Mouse (Mus musculus) liver, embryonic 11.5 days (tissue): ENCODE results near the gene Dsn1. TPM values are rescaled to one million over a fixed set of nuclear protein-coding genes. Genes with fewer than 3 reads are reported as not detected.

Experiments
- ATAC-seq: fragments of 200-750 bp; cut with Nextera tagmentation; replicated peaks from 2 replicates; pipeline ENCODE4 v1.8.0; 2017; ENCODE audit warnings: moderate number of reproducible peaks, mild to moderate bottlenecking, moderate TSS enrichment, moderate library complexity; ENCODE audit not compliant: low FRiP score
- DNase-seq: peaks from one replicate; pipeline ENCODE4 v3.0.0-alpha.2; 2017; ENCODE audit warnings: low spot score
- H3K27ac ChIP-seq: fragments of 300-500 bp; sonication (generic); 2 replicates; pipeline ENCODE4 v1.5.1; 2014; ENCODE audit warnings: mild to moderate bottlenecking, low read depth, low read length, control low read depth
- H3K27me3 ChIP-seq: fragments of 300-500 bp; sonication (generic); replicated peaks from 2 replicates; pipeline ENCODE4 v1.6.1; 2014; ENCODE audit warnings: low read length, mixed read lengths; ENCODE audit not compliant: control insufficient read depth, insufficient read depth
- H3K36me3 ChIP-seq: fragments of 300-500 bp; sonication (generic); 2 replicates; pipeline ENCODE4 v1.6.1; 2014; ENCODE audit warnings: mild to moderate bottlenecking, low read length, moderate library complexity, mixed read lengths; ENCODE audit not compliant: control insufficient read depth, insufficient read depth
- H3K4me1 ChIP-seq: fragments of 300-500 bp; sonication (generic); replicated peaks from 2 replicates; pipeline ENCODE4 v1.6.1; 2014; ENCODE audit warnings: low read length, mixed read lengths; ENCODE audit not compliant: control insufficient read depth, insufficient read depth
- H3K4me2 ChIP-seq: fragments of 300-500 bp; sonication (generic); 2 replicates; pipeline ENCODE4 v1.6.1; 2014; ENCODE audit warnings: mild to moderate bottlenecking, control low read depth, moderate library complexity
- H3K4me3 ChIP-seq: fragments of 300-500 bp; sonication (generic); 2 replicates; pipeline ENCODE4 v1.5.1; 2014; ENCODE audit warnings: low read depth, low read length, control low read depth
- H3K9ac ChIP-seq: fragments of 300-500 bp; sonication (generic); 2 replicates; pipeline ENCODE4 v1.6.1; 2014; ENCODE audit warnings: low read depth, low read length, control low read depth
- H3K9me3 ChIP-seq: fragments of 300-500 bp; sonication (generic); 2 replicates; pipeline ENCODE4 v1.6.1; 2016; ENCODE audit warnings: low read length, inconsistent platforms, mixed read lengths; ENCODE audit not compliant: control insufficient read depth
- WGBS: fragments of 180-500 bp; shearing (Covaris S2); extraction: QIAGEN DNeasy Blood & Tissue Kit; methylation state at CpG from one replicate; pipeline ENCODE4 v1.1.7; 2014; 5-methylcytosine and 5-hydroxymethylcytosine counted together
- polyA plus RNA-seq: library from polyadenylated mRNA; unstranded; fragments of >200 nt; fragmentation: Nextera tagmentation; extraction: Ambion mirVana; gene quantifications from 2 replicates; pipeline ENCODE4 v1.2.1, GENCODE M21; 2014

Dsn1 gene
- polyA plus RNA-seq: 45.0 and 45.7 TPM in 2 replicates

DNA sequence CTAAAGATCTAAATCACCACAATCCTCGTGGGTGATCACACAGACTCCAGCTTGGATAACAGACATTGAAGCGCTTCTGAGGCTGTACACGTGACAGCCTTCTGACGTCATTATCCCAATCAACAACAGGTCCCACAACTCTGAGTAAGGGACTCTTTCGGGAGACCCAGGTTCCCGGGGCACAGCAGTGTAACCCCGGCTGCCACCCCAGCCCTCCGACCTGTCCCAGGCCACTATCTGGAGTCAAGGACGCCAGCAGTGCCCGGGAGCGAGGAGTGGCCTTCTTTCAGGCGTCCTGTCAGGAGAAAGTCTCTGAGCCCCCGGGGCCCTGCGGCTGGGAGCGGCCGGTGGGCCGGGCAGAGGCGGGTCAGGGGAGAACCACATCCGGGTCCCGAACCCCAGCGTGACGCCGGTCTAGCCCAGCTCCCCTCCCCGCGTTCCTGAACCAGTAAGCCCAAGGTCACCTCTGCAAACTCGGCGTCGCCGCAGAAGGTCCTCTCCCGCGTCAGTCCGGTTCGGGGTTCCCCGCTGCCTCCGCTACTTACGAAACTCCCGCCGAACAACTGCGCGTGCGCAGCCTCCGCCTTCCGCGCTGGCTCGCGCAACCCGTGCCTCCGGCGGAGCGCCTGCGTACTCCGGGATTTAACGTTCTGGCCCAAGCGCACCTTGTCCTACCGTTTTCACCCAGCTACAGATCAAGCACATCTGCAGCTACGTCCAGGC is at the start of gene Dsn1:
Gene Dsn1 (minus strand): TSS at position 644 of the 723 bp plus-strand sequence.
- peaks cover 27% of the 10 kb centered on the region for H3K4me1 ChIP-seq
- DNase-seq (peak; percentile 90), ATAC-seq (peak; percentile 82)
- H3K9me3 ChIP-seq: no peaks in the 10 kb centered on the region
- H3K27me3 ChIP-seq: no peaks in the 10 kb centered on the region
- WGBS: under 1% methylated on average over 55 of the region's 56 CpGs
- H3K4me2 ChIP-seq: peak within 1 kb of the TSS; percentile 87
- H3K4me3 ChIP-seq: peak within 1 kb of the TSS; percentile 71
- H3K27ac ChIP-seq: peak within 1 kb of the TSS; percentile 67
- H3K36me3 ChIP-seq: peaks cover 14% of the 10 kb centered on the region; the same call in 1 of the 2 replicates
- H3K9ac ChIP-seq: peak within 1 kb of the TSS; percentile 76

GRCm38 (mm10) chr2:157055721-157056120 is 48.8 kb upstream of the Dsn1 start:
- no peaks in the 10 kb centered on the region for H3K27me3 ChIP-seq
- no peak for ATAC-seq
- peaks cover 11% of the 10 kb centered on the region for H3K4me1 ChIP-seq
- H3K4me2 ChIP-seq: no peak overlapping the region
- no peaks in the 10 kb centered on the region for H3K9me3 ChIP-seq
- H3K4me3 ChIP-seq: no peak overlapping the region
- no peak overlapping the region for H3K9ac ChIP-seq
- peaks cover 15% of the 10 kb centered on the region; the same call in 1 of the 2 replicates for H3K36me3 ChIP-seq
- WGBS: 84% methylated on average over 6 of the region's 6 CpGs
- no peak overlapping the region for H3K27ac ChIP-seq
- no peak for DNase-seq

DNA sequence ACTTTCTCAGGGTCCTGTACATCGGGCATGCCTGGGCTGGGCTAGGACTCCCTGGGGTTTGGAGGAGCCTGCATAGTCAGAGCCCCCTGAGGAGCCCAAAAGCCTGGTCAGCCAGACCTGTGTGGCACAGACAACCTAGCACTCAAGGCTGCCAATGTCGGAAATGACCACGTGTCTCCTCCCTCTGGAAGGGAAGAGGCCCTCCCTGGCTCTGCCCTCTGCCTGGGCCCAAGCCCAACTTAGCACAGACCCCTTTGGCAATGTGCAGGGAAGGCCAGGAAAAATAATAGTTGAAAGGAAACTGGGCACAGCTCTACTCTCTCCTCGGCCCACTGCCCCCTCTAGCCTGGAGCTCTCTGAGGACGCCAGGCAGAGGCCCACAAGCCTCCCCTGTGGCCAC is 47.9 kb upstream of the Dsn1 start:
- WGBS: 70% methylated on average over 5 of the region's 5 CpGs
- no peak for DNase-seq
- no peak for ATAC-seq
- Histone ChIP-seq H3K27ac (peak overlapping the region; percentile 11; the same call in 1 of the 2 replicates), H3K9ac (no peak overlapping the region), H3K4me3 (no peak overlapping the region), H3K4me2 (no peak overlapping the region), H3K27me3 (no peaks in the 10 kb centered on the region), H3K36me3 (peaks cover 12% of the 10 kb centered on the region; the same call in 1 of the 2 replicates), H3K4me1 (peaks cover 11% of the 10 kb centered on the region), H3K9me3 (no peaks in the 10 kb centered on the region)

DNA sequence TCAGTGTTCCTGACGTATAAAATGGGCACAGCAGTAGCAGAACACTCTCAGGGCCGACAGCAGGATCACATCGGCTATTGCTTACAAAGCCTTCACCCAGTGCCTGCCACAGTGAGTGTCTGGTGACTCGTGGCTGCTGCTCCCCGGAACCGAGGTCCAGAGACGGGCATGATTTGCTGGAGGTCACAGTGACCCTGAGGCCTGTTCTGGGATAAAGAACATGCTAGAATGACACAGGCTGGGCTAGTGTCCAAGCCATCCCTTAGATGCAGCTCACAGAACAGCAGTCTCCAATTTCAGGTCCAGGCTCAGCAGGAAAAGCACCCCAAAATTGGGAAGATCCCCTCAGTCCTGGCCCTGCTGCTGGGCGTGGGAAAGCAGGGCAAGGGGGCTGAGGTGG is 47.3 kb upstream of the Dsn1 start:
- H3K27me3 ChIP-seq: no peaks in the 10 kb centered on the region
- no peaks in the 10 kb centered on the region for H3K9me3 ChIP-seq
- DNase-seq: no peak
- no peak overlapping the region for H3K9ac ChIP-seq
- peaks cover 10% of the 10 kb centered on the region for H3K4me1 ChIP-seq
- no peak overlapping the region for H3K4me2 ChIP-seq
- no peak for ATAC-seq
- H3K36me3 ChIP-seq: peaks cover 8% of the 10 kb centered on the region; the same call in 1 of the 2 replicates
- H3K27ac ChIP-seq: no peak overlapping the region
- 85% methylated on average over 8 of the region's 8 CpGs for WGBS
- no peak overlapping the region for H3K4me3 ChIP-seq

- Histone ChIP-seq H3K4me3 (no peak overlapping the region), H3K4me1 (peaks cover 5% of the 10 kb centered on the region; the same call in 1 of the 2 replicates), H3K36me3 (peaks cover 6% of the 10 kb centered on the region; the same call in 1 of the 2 replicates), H3K9ac (no peak overlapping the region), H3K4me2 (no peak overlapping the region), H3K27ac (no peak overlapping the region), H3K27me3 (no peaks in the 10 kb centered on the region), H3K9me3 (no peaks in the 10 kb centered on the region)
- 69% methylated on average over 4 of the region's 4 CpGs for WGBS
- DNase-seq: no peak
- no peak for ATAC-seq
These were observed 46.8 kb upstream of the Dsn1 start for GRCm38 (mm10) chr2:157053787-157054186.

DNA sequence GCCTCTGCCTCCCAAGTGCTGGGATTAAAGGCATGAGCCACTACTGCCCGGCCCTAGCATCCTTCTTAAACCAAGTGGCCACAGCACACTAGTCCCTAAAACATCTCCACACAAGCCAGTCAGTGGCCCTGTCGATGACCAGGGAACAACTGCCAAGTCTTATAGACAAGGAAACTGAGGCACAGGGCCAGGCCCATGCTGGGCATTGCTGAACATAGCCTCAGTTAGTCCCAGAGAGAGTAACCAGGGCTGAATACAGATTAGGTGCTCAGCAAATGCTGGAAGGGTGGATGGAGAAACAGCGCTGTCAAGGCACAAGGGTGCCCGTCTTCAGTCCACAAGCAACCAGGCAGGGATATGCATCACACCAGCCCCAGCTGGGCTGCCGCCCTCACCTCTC is 46.2 kb upstream of the Dsn1 start:
- no peak overlapping the region for H3K27ac ChIP-seq
- DNase-seq: no peak
- H3K4me2 ChIP-seq: no peak overlapping the region
- H3K9ac ChIP-seq: no peak overlapping the region
- 93% methylated on average over 5 of the region's 5 CpGs for WGBS
- ATAC-seq: no peak
- no peaks in the 10 kb centered on the region for H3K4me1 ChIP-seq
- H3K4me3 ChIP-seq: no peak overlapping the region
- peaks cover 6% of the 10 kb centered on the region; the same call in 1 of the 2 replicates for H3K36me3 ChIP-seq
- H3K9me3 ChIP-seq: no peaks in the 10 kb centered on the region
- no peaks in the 10 kb centered on the region for H3K27me3 ChIP-seq

DNA sequence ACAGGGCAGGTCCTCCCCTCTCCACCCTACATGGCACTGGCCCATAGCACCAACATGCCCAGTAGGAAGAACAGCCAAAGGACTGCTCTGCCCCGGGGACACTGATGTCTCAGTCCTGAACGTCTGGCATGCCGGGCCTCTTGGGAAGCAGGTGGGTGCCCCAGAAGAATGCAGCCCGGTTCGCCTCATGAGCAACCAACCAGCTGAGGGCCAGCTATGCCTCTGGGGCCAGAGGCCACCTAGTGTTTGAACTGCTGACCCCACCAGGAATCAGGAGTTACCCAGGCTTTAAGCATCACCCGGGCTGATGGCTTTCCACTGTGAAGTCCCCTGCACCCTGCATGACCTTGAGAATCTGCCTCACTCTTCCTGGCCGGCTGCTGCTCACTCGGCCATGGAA is 45.5 kb upstream of the Dsn1 start:
- no peaks in the 10 kb centered on the region for H3K4me1 ChIP-seq
- no peaks in the 10 kb centered on the region for H3K27me3 ChIP-seq
- H3K4me3 ChIP-seq: no peak overlapping the region
- ATAC-seq (no peak), DNase-seq (no peak)
- no peak overlapping the region for H3K27ac ChIP-seq
- no peaks in the 10 kb centered on the region for H3K9me3 ChIP-seq
- no peak overlapping the region for H3K9ac ChIP-seq
- H3K36me3 ChIP-seq: peaks cover 6% of the 10 kb centered on the region; the same call in 1 of the 2 replicates
- H3K4me2 ChIP-seq: no peak overlapping the region
- WGBS: 81% methylated on average over 8 of the region's 8 CpGs

GRCm38 (mm10) chr2:157049831-157050243 is 42.9 kb upstream of the Dsn1 start:
- H3K4me3 ChIP-seq: no peak overlapping the region
- no peaks in the 10 kb centered on the region for H3K4me1 ChIP-seq
- H3K9ac ChIP-seq: no peak overlapping the region
- peaks cover 19% of the 10 kb centered on the region for H3K36me3 ChIP-seq
- H3K27me3 ChIP-seq: no peaks in the 10 kb centered on the region
- 79% methylated on average over 8 of the region's 8 CpGs for WGBS
- no peaks in the 10 kb centered on the region for H3K9me3 ChIP-seq
- H3K27ac ChIP-seq: no peak overlapping the region
- ATAC-seq (no peak), DNase-seq (no peak)
- H3K4me2 ChIP-seq: no peak overlapping the region
